7 mouse cellular contexts compared by ENCODE assay signal in genomic region chrX:12762334-12763126, GRCm38 (mm10). TPM values are rescaled to one million over a fixed set of nuclear protein-coding genes. Genes with fewer than 3 reads are reported as not detected.
DNase-seq lines count a peak whose midpoint lies in the region; ATAC-seq and TF ChIP-seq lines count a peak whose summit lies in the region.

No protein-coding gene starts in this region.

- no peak for ATAC-seq in lung, embryonic 14.5 days (ENCODE audit: insufficient read depth)
- ATAC-seq in common myeloid progenitor, adult 5-6 weeks (replicated peaks; ENCODE audit: low read depth, poor library complexity, severe bottlenecking): peak; percentile 0; the same call in 1 of the 2 replicates
- ATAC-seq in hindbrain, embryonic 11.5 days (ENCODE audit: low FRiP score): no peak
- 0 out of 2 replicates have a peak, but pooled peaks have one; percentile 15 for ATAC-seq in midbrain, embryonic 14.5 days (ENCODE audit: low FRiP score, low TSS enrichment)

- no peaks in the 10 kb centered on the region for H3K36me3 ChIP-seq in lung, embryonic 14.5 days (ENCODE audit: insufficient read depth)
- no peaks in the 10 kb centered on the region for H3K36me3 ChIP-seq in hindbrain, embryonic 11.5 days (ENCODE audit: control insufficient read depth, insufficient read depth, low read length)
- H3K36me3 ChIP-seq in midbrain, embryonic 14.5 days (ENCODE audit: control insufficient read depth, insufficient read depth, low read length): no peaks in the 10 kb centered on the region

- H3K4me1 ChIP-seq in lung, embryonic 14.5 days (ENCODE audit: insufficient read depth): no peaks in the 10 kb centered on the region; the same call in 1 of the 2 replicates
- no peaks in the 10 kb centered on the region for H3K4me1 ChIP-seq in hindbrain, embryonic 11.5 days (replicated peaks; ENCODE audit: control insufficient read depth, insufficient read depth, low read length)
- H3K4me1 ChIP-seq in midbrain, embryonic 14.5 days (ENCODE audit: control insufficient read depth, insufficient read depth, low read length): peaks cover 4% of the 10 kb centered on the region; the same call in 1 of the 2 replicates

- H3K27me3 ChIP-seq in lung, embryonic 14.5 days (ENCODE audit: insufficient read depth, low read length): no peaks in the 10 kb centered on the region
- H3K27me3 ChIP-seq in hindbrain, embryonic 11.5 days (ENCODE audit: control insufficient read depth, insufficient read depth, low read length): 0 out of 2 replicates have a peak, but pooled peaks cover 4% of the 10 kb centered on the region
- H3K27me3 ChIP-seq in midbrain, embryonic 14.5 days (ENCODE audit: control insufficient read depth, insufficient read depth, low read length): no peaks in the 10 kb centered on the region

- intact Hi-C loops in left cerebral cortex, postnatal 36 days (cut with DNase I): loop anchor here (2.0 to 5.0 kb wide), 2 partner anchors 78 to 310 kb away; partner anchors contain the start of gene Usp9x

- 8% methylated on average over 27 of the region's 32 CpGs for WGBS in lung, embryonic 14.5 days
- WGBS in hindbrain, embryonic 11.5 days: 13% methylated on average over 32 of the region's 32 CpGs
- WGBS in midbrain, embryonic 14.5 days: 23% methylated on average over 32 of the region's 32 CpGs

- peak overlapping the region; percentile 74 for H3K9ac ChIP-seq in lung, embryonic 14.5 days
- peak overlapping the region; percentile 65 for H3K9ac ChIP-seq in hindbrain, embryonic 11.5 days (ENCODE audit: low read depth, low read length)
- H3K9ac ChIP-seq in midbrain, embryonic 14.5 days (replicated peaks; ENCODE audit: low read length): peak overlapping the region; percentile 74

- peak overlapping the region; percentile 61 for H3K4me3 ChIP-seq in lung, embryonic 14.5 days (ENCODE audit: low read depth, low read length)
- H3K4me3 ChIP-seq in hindbrain, embryonic 11.5 days (ENCODE audit: low read depth, low read length): peak overlapping the region; percentile 62
- H3K4me3 ChIP-seq in midbrain, embryonic 14.5 days (replicated peaks; ENCODE audit: low read depth, low read length): peak overlapping the region; percentile 57

- peak overlapping the region; percentile 98 for H3K27ac ChIP-seq in lung, embryonic 14.5 days (ENCODE audit: low read depth)
- peak overlapping the region; percentile 90 for H3K27ac ChIP-seq in hindbrain, embryonic 11.5 days (ENCODE audit: low read depth, low read length)
- peak overlapping the region; percentile 94 for H3K27ac ChIP-seq in midbrain, embryonic 14.5 days (replicated peaks; ENCODE audit: low read depth, low read length)

- H3K9me3 ChIP-seq in lung, embryonic 14.5 days (ENCODE audit: low read depth, low read length): no peaks in the 10 kb centered on the region
- no peaks in the 10 kb centered on the region for H3K9me3 ChIP-seq in hindbrain, embryonic 11.5 days (ENCODE audit: control insufficient read depth, low read length)
- H3K9me3 ChIP-seq in midbrain, embryonic 14.5 days (ENCODE audit: control insufficient read depth, low read length): no peaks in the 10 kb centered on the region

- peak; percentile 15 for DNase-seq in lung, embryonic 14.5 days
- no peak for DNase-seq in lung, postnatal 25 days (ENCODE audit: low spot score)
- DNase-seq in hindbrain, embryonic 11.5 days (ENCODE audit: low spot score): peak; percentile 19
- peak; percentile 40 for DNase-seq in midbrain, embryonic 14.5 days
- DNase-seq in layer of hippocampus, adult 18-20 months (ENCODE audit: low spot score in 2 of 2): no peak
- DNase-seq in left cerebral cortex, postnatal 36 days (ENCODE audit: low spot score in 2 of 2): no peak

- peak overlapping the region; percentile 64 for H3K4me2 ChIP-seq in lung, embryonic 14.5 days
- H3K4me2 ChIP-seq in hindbrain, embryonic 11.5 days (replicated peaks; ENCODE audit: low read depth, low read length): peak overlapping the region; percentile 58
- peak overlapping the region; percentile 62 for H3K4me2 ChIP-seq in midbrain, embryonic 14.5 days (ENCODE audit: low read length)

- TF ChIP-seq CTCF in lung, embryonic 14.5 days (IDR thresholded peaks at IDR 0.05; ENCODE audit: low read depth): no peak

RNA-seq across cellular contexts. Expression of gene Med14, which starts 0.7 kb away (rescaled TPM):
- polyA plus RNA-seq in lung, embryonic 14.5 days (2014; fragmentation: Nextera tagmentation; extraction: Ambion mirVana): 21.0 and 22.6 TPM in 2 replicates
- total RNA-seq in common myeloid progenitor, adult 5-6 weeks (2017): 29.1 and 33.8 TPM in 2 replicates
- 23.0 and 27.8 TPM in 2 replicates for polyA plus RNA-seq in hindbrain, embryonic 11.5 days (2014; fragmentation: Nextera tagmentation; extraction: Ambion mirVana)
- 17.8 and 24.8 TPM in 2 replicates for polyA plus RNA-seq in midbrain, embryonic 14.5 days (2014; fragmentation: Nextera tagmentation; extraction: Ambion mirVana)
- total RNA-seq in layer of hippocampus, adult 18-20 months (2021): 10 to 100 TPM; 72.7 to 81.0 TPM
- total RNA-seq in left cerebral cortex, postnatal 36 days (2021): 10 to 100 TPM; 73.2 to 74.7 TPM

Comparison
In these comparisons a context has a peak if more than half of its experiments do, and no peak if none do; other contexts are left out.
1. DNase-seq: peak in lung, embryonic 14.5 days (single experiment), hindbrain, embryonic 11.5 days (single experiment) and midbrain, embryonic 14.5 days (single experiment); none in lung, postnatal 25 days (single experiment), layer of hippocampus, adult 18-20 months (0 of 2) and left cerebral cortex, postnatal 36 days (0 of 2).
2. ATAC-seq: peak in common myeloid progenitor, adult 5-6 weeks (single experiment) and midbrain, embryonic 14.5 days (single experiment); none in lung, embryonic 14.5 days (single experiment) and hindbrain, embryonic 11.5 days (single experiment).
3. Peak in every context shown above with its lines, with median percentiles within 50 percentile points of each other: H3K27ac ChIP-seq, H3K4me2 ChIP-seq, H3K4me3 ChIP-seq and H3K9ac ChIP-seq.